In the genomic region with DNA sequence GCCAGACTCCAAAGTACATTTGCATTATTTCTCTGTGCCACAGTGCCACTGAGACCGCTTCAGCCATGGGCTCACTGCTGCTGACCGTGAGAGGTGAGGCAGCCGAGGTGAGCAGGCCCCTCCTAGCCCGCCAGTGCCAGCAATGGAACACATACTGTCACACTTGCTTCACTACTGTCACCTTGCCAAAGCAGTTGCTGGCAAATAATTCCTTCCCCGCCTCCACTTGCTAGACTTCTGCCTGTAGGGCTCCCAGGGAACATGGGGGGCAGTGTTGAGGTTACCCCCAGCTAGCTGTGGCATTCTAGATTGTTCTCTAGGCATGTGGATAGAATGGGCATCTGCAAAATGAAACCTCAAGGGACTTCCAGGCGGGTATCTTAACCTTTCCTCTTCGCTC, we compare ENCODE assay signal across 7 mouse cellular contexts. TPM values are rescaled to one million over a fixed set of nuclear protein-coding genes. Genes with fewer than 3 reads are reported as not detected.
DNase-seq lines count a peak whose midpoint lies in the region.

No protein-coding gene starts in this region.

- DNase-seq in ovary, postnatal 36 days (ENCODE audit: low spot score): peak; percentile 10
- no peak for DNase-seq in ovary, adult 18-20 months (ENCODE audit: low spot score)
- peak; percentile 90 to 92 for DNase-seq in cerebellum, postnatal 10 days
- peak; percentile 76 for DNase-seq in heart, postnatal 4 days
- DNase-seq in lung, postnatal 36 days: peak; percentile 66
- no peak for DNase-seq in urinary bladder, postnatal 14 days (ENCODE audit: low spot score)
- DNase-seq in liver: no peak

RNA-seq across cellular contexts. Expression of gene Mapt, which starts 6.0 kb away (rescaled TPM):
- total RNA-seq in heart, postnatal 4 days (2021): 1 to 10 TPM; 7.1 to 8.1 TPM

RNA-seq across cellular contexts. Expression of gene Sppl2c, which starts 51.1 kb away (rescaled TPM):
- not detected for total RNA-seq in heart, postnatal 4 days (2021)

Comparison
In these comparisons a context has a peak if more than half of its experiments do, and no peak if none do; other contexts are left out.
1. DNase-seq: peak in ovary, postnatal 36 days (single experiment), cerebellum, postnatal 10 days (2 of 2), heart, postnatal 4 days (single experiment) and lung, postnatal 36 days (single experiment); none in ovary, adult 18-20 months (single experiment), urinary bladder, postnatal 14 days (single experiment) and liver (single experiment).